ENCODE assay signal across 24 mouse cellular contexts in genomic region chr7:49677166-49677565, GRCm38 (mm10). TPM values are rescaled to one million over a fixed set of nuclear protein-coding genes. Genes with fewer than 3 reads are reported as not detected.
DNase-seq lines count a peak whose midpoint lies in the region; ATAC-seq lines count a peak whose summit lies in the region.
"Had no signal": no experiment of that assay in that cellular context is flagged by ENCODE, and none has a peak within 500 bp of the region (broad histone marks: within the 10 kb centered on the region; RNA-seq: fewer than 3 reads in every experiment).

No protein-coding gene starts in this region.

- H3K9me3 ChIP-seq in forebrain, embryonic 12.5 days = no peaks in the 10 kb centered on the region
- H3K9me3 ChIP-seq in forebrain, embryonic 16.5 days (ENCODE audit: control insufficient read depth, low read length) = no peaks in the 10 kb centered on the region
- H3K9me3 ChIP-seq in megakaryocyte, embryonic 14.5 days = peaks cover 8% of the 10 kb centered on the region; the same call in 1 of the 2 replicates
- H3K9me3 ChIP-seq in limb, embryonic 10.5 days (replicated peaks) = no peaks in the 10 kb centered on the region
- no peaks in the 10 kb centered on the region for H3K9me3 ChIP-seq in kidney, embryonic 15.5 days (replicated peaks)
- H3K9me3 ChIP-seq: hindbrain, embryonic 15.5 days; limb, embryonic 12.5 days had no signal

- peak; percentile 63; the same call in 1 of the 2 replicates for ATAC-seq in forebrain, embryonic 12.5 days (ENCODE audit: low FRiP score)
- no peak for ATAC-seq in forebrain, embryonic 16.5 days
- ATAC-seq in megakaryocyte, adult 5-6 weeks (ENCODE audit: poor library complexity, severe bottlenecking) = no peak
- no peak for ATAC-seq in kidney, embryonic 15.5 days (replicated peaks; ENCODE audit: low FRiP score)
- ATAC-seq in granulocyte monocyte progenitor cell, adult 5-6 weeks (replicated peaks; ENCODE audit: poor library complexity, severe bottlenecking) = no peak
- ATAC-seq: liver, postnatal 0 days had no signal

- no peak overlapping the region for H3K27ac ChIP-seq in forebrain, embryonic 12.5 days
- no peak overlapping the region for H3K27ac ChIP-seq in forebrain, embryonic 16.5 days (ENCODE audit: low read length)
- H3K27ac ChIP-seq in limb, embryonic 10.5 days = no peak overlapping the region
- no peak overlapping the region for H3K27ac ChIP-seq in kidney, embryonic 15.5 days
- H3K27ac ChIP-seq: hindbrain, embryonic 15.5 days; limb, embryonic 12.5 days had no signal

- WGBS in forebrain, embryonic 12.5 days = under 1% methylated on average over 9 of the region's 9 CpGs
- WGBS in forebrain, embryonic 16.5 days = 3% methylated on average over 9 of the region's 9 CpGs
- under 1% methylated on average over 9 of the region's 9 CpGs for WGBS in limb, embryonic 10.5 days
- WGBS in kidney, embryonic 15.5 days = 3% methylated on average over 9 of the region's 9 CpGs

- peaks cover 23% of the 10 kb centered on the region for H3K4me1 ChIP-seq in forebrain, embryonic 12.5 days
- H3K4me1 ChIP-seq in forebrain, embryonic 16.5 days (replicated peaks; ENCODE audit: control insufficient read depth, insufficient read depth, low read length) = no peaks in the 10 kb centered on the region
- H3K4me1 ChIP-seq in megakaryocyte, embryonic 14.5 days = no peaks in the 10 kb centered on the region
- H3K4me1 ChIP-seq in limb, embryonic 10.5 days = peaks cover 9% of the 10 kb centered on the region
- H3K4me1 ChIP-seq in kidney, embryonic 15.5 days = peaks cover 7% of the 10 kb centered on the region; the same call in 1 of the 2 replicates
- H3K4me1 ChIP-seq: hindbrain, embryonic 15.5 days had no signal

- H3K36me3 ChIP-seq in forebrain, embryonic 12.5 days (replicated peaks) = no peaks in the 10 kb centered on the region
- H3K36me3 ChIP-seq in forebrain, embryonic 16.5 days (ENCODE audit: control insufficient read depth, insufficient read depth) = no peaks in the 10 kb centered on the region
- H3K36me3 ChIP-seq in megakaryocyte, embryonic 14.5 days (replicated peaks; ENCODE audit: low read length) = no peaks in the 10 kb centered on the region
- no peaks in the 10 kb centered on the region for H3K36me3 ChIP-seq in limb, embryonic 10.5 days
- no peaks in the 10 kb centered on the region for H3K36me3 ChIP-seq in kidney, embryonic 15.5 days
- H3K36me3 ChIP-seq: G1E; hindbrain, embryonic 15.5 days; limb, embryonic 12.5 days had no signal

- H3K27me3 ChIP-seq in forebrain, embryonic 12.5 days = peaks cover 76% of the 10 kb centered on the region
- peaks cover 53% of the 10 kb centered on the region for H3K27me3 ChIP-seq in forebrain, embryonic 16.5 days (replicated peaks; ENCODE audit: control insufficient read depth, insufficient read depth, low read length)
- peaks cover 39% of the 10 kb centered on the region for H3K27me3 ChIP-seq in megakaryocyte, embryonic 14.5 days (replicated peaks)
- H3K27me3 ChIP-seq in limb, embryonic 10.5 days (ENCODE audit: low read depth, poor library complexity, severe bottlenecking) = peaks cover 66% of the 10 kb centered on the region
- peaks cover 75% of the 10 kb centered on the region for H3K27me3 ChIP-seq in kidney, embryonic 15.5 days

- DNase-seq in R1 (ENCODE audit: low read depth, low spot score) = peak; percentile 45
- peak; percentile 55 for DNase-seq in limb, embryonic 10.5 days (ENCODE audit: low spot score)
- DNase-seq: adrenal gland, adult 8-10 months; cerebellum, adult 2 months; kidney, adult 2 months; liver, postnatal 0 days; lung, postnatal 4 days; right cerebral cortex, postnatal 14 days had no signal

- H3K9ac ChIP-seq in forebrain, embryonic 12.5 days = no peak overlapping the region
- no peak overlapping the region for H3K9ac ChIP-seq in forebrain, embryonic 16.5 days (replicated peaks; ENCODE audit: low read depth, low read length)
- H3K9ac ChIP-seq in kidney, embryonic 15.5 days = no peak overlapping the region
- H3K9ac ChIP-seq: hindbrain, embryonic 15.5 days; limb, embryonic 12.5 days; liver, postnatal 0 days had no signal

- no peak overlapping the region for H3K4me3 ChIP-seq in forebrain, embryonic 12.5 days (replicated peaks)
- H3K4me3 ChIP-seq in forebrain, embryonic 16.5 days (replicated peaks; ENCODE audit: low read length) = no peak overlapping the region
- peak overlapping the region; percentile 7 for H3K4me3 ChIP-seq in megakaryocyte, embryonic 14.5 days (replicated peaks)
- H3K4me3 ChIP-seq in limb, embryonic 10.5 days = peak overlapping the region; percentile 16; the same call in 1 of the 2 replicates
- H3K4me3 ChIP-seq in kidney, embryonic 15.5 days (replicated peaks) = no peak overlapping the region
- H3K4me3 ChIP-seq: erythroblast, embryonic 14.5 days; hindbrain, embryonic 15.5 days; limb, embryonic 12.5 days had no signal

- H3K4me2 ChIP-seq in forebrain, embryonic 12.5 days = peak overlapping the region; percentile 22
- H3K4me2 ChIP-seq in forebrain, embryonic 16.5 days (ENCODE audit: low read length) = no peak overlapping the region
- no peak overlapping the region for H3K4me2 ChIP-seq in kidney, embryonic 15.5 days
- H3K4me2 ChIP-seq: hindbrain, embryonic 15.5 days; limb, embryonic 12.5 days had no signal

RNA-seq across cellular contexts. Expression of gene Dbx1, which starts 40.5 kb away (rescaled TPM):
- 28.6 and 35.3 TPM in 2 replicates for polyA plus RNA-seq in forebrain, embryonic 12.5 days (2016; fragmentation: Nextera tagmentation; extraction: Ambion mirVana)
- polyA plus RNA-seq in forebrain, embryonic 16.5 days (2015; fragmentation: Nextera tagmentation; extraction: Ambion mirVana) = 0.54 and 0.83 TPM in 2 replicates
- not detected in 2 replicates for polyA plus RNA-seq in megakaryocyte, embryonic 14.5 days (2012; ENCODE audit: insufficient read depth, low replicate concordance)
- total RNA-seq in megakaryocyte, adult 5-6 weeks (2015) = not detected in 2 replicates
- not detected in 2 replicates for total RNA-seq in megakaryocyte, adult 5-6 weeks (2017)
- not detected in 2 replicates for polyA plus RNA-seq in limb, embryonic 10.5 days (2016; fragmentation: Nextera tagmentation; extraction: Ambion mirVana)
- 0.24 and 0.43 TPM in 2 replicates for polyA plus RNA-seq in kidney, embryonic 15.5 days (2015; fragmentation: Nextera tagmentation; extraction: Ambion mirVana)
- not detected in 2 replicates for total RNA-seq in granulocyte monocyte progenitor cell, adult 5-6 weeks (2014; fragmentation: Nextera tagmentation)
- not detected in 2 replicates for total RNA-seq in granulocyte monocyte progenitor cell, adult 5-6 weeks (2017)
- total RNA-seq: adrenal gland, adult 8-10 months; layer of hippocampus, adult 18-20 months had no signal
- polyA plus RNA-seq: cerebellum, adult 2 months; cortical plate, adult 2 months; erythroblast, embryonic 14.5 days; G1E; gonadal fat pad, adult 2 months; heart, embryonic 16.5 days; kidney, adult 2 months; liver, postnatal 0 days; testis, adult 2 months; urinary bladder, adult 2 months had no signal

Comparison
In these comparisons a context has a peak if more than half of its experiments do, and no peak if none do; other contexts are left out.
1. RNA of gene Dbx1, which starts 40.5 kb away (polyA plus RNA-seq): 28.6 to 35.3 TPM in forebrain, embryonic 12.5 days; 0.54 to 0.83 TPM in forebrain, embryonic 16.5 days, 0.24 to 0.43 TPM in kidney, embryonic 15.5 days, not detected in limb, embryonic 10.5 days and not detected in megakaryocyte, embryonic 14.5 days; every median in the first group is over 10 times any median in the second.
2. H3K4me3 ChIP-seq: peak in megakaryocyte, embryonic 14.5 days (single experiment) and limb, embryonic 10.5 days (single experiment); none in forebrain, embryonic 12.5 days (single experiment), forebrain, embryonic 16.5 days (single experiment) and kidney, embryonic 15.5 days (single experiment).